Mouse (Mus musculus) layer of hippocampus, postnatal 36 days (tissue): ENCODE measurements around the gene Cd5. TPM values are rescaled to one million over a fixed set of nuclear protein-coding genes. Genes with fewer than 3 reads are reported as not detected.

Experiments used
- DNase-seq, 2 experiments: peaks; one replicate each; pipeline ENCODE4 v3.0.0; 2022
- total RNA-seq, 2 experiments: library from RNA; stranded (reverse); gene quantifications; 2 replicates each; pipeline ENCODE4 v1.2.3; 2021

Cd5 gene
- total RNA-seq, 2 experiments from 2014 or later, result not detected

DNA sequence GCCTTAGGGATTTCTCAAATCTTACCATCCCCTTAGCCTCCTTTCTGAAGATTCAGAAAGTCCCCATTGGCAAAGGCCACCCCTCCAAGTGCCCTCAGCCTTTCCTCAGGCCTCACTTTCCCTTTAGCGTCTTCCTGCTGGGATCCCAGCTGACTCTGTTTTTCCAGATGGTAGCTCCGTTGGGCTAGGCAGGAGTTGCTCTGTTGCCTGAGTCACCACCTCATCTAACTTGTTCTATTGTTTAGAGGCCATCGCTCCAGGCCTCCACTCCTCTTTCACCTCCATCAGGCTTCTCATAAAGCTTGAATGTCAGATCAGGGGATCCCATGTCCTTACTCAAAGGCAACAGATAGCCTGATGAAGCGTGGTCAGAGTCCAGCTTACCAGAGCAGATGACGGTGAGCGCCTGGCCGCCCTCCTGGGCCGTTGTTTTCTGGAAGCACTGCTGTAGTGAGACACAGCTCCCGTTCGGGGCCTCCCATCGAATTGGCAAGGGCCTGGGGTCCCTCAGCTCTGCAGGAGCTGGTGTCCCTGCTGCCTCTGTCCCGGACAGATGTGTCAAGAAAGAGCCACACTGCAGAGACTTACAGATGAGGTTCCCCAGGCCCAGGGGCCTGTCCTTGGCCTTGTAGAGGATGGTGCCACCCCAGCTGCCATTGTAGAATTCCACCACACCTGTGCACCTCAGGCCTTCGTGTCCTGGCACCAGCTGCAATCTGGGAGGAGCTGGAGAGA, 14.0 kb downstream of the Cd5 start:
- DNase-seq, result no peak

DNA sequence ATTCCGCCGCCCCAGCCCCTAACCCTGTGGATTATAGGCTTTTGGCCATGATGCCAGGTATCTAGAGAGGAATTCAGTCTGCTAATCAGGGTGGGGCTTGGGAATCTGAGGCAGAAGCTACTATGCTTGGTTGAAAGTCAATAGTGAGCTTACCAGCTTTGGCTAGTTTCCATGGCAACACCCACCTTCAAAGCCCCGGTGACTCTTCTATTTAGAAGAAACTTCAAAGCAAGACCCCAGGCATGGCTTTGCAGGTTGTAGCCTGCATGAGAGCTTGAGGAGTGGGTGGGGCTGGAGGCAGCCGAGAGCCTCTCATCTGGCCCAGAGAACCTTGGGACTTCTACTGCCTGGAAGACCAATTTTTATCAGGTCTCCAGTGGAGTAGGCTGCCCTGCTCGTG, 15.2 kb downstream of the Cd5 start:
- no peak for DNase-seq

- DNase-seq, result no peak
Measured at GRCm38 (mm10) chr19:10723084-10723483, 15.7 kb downstream of the Cd5 start.

DNA sequence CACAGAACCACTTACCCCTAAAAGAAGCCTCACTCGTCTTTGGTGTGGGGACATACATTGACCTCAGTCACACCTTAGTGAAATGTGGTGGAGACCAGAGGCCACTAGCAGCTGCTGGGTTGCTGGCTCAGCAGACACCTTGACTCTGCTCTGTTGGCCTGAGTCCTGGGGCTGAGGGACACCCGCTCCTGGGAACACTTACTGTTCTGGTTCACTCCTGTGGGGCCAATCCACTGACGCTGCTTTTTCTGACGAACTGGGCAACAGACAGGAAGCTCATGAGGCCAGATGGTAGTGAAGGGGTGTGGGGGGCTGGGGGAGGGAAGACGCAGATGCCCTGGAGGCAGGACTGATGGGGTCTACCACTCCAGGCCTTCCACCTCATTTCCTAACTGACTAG, 17.7 kb downstream of the Cd5 start:
- no peak for DNase-seq

DNA sequence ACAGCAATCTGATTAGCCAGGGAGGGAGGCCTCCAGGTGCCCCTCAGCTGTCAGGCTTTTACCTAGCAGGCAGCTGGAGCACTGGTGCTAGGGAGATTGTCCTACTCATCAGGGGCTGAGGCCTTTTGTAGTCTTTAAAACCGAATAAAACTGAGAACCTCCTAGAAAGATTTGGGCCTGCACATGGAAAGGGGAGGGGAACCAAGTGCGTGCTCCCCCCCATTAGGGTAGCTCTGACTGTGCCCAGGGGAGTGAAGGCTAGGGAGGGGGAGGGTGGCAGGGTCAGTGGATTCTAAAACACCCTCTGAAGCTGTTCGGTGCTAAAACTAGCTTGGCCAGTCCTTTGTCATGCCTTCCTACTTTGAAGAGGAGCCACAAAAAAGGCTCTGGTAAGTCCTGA, 18.3 kb downstream of the Cd5 start:
- no peak for DNase-seq

DNA sequence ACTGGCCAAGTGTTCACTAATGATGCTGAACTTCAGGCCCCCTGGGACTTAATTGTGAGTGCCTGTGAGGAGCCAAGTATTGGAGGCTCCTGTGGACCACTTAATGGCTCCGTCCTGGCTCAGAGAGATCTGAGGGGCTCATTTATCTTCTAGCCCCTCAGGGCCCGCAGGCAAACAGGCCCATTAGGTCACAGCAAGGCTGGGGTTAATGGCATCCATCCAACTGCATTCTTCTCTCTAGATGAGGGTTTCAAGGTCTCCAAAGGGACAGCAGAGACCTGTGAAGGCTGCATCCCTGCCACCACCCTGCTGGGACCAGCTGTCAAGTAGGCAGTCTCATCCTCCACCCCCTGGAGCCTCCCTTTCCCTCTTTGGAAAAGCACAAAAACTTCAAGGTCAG, 19.1 kb downstream of the Cd5 start:
- DNase-seq, result no peak

GRCm38 (mm10) chr19:10718251-10718775, 20.5 kb downstream of the Cd5 start:
- DNase-seq, result no peak

GRCm38 (mm10) chr19:10715476-10715875, 23.3 kb downstream of the Cd5 start:
- no peak for DNase-seq

GRCm38 (mm10) chr19:10714682-10715475, 23.9 kb downstream of the Cd5 start:
- peak; percentile 68 to 71 for DNase-seq

GRCm38 (mm10) chr19:10714168-10714567, 24.6 kb downstream of the Cd5 start:
- DNase-seq, result no peak

DNA sequence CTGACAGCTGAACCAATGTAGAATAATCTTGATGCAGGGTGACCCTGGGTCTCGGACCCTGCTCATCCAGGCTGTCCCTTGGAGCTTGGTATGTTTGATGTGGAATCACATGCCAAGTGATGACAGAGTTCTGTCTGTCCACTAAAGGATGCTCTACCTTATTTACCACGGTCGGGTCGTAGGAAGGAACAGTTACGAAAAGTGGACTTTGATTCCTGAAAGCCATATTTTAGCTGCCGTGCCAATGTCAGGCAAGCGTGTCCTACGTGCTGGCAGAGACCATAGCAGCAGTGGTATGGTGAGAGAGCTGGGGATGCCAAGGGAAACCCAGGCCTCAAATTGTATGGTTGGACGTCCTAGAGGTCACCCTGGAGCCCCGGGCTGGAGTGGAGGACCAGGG, 25.3 kb downstream of the Cd5 start:
- DNase-seq, result no peak

- DNase-seq, result no peak
Measured at GRCm38 (mm10) chr19:10712646-10713045, 26.2 kb downstream of the Cd5 start.

DNA sequence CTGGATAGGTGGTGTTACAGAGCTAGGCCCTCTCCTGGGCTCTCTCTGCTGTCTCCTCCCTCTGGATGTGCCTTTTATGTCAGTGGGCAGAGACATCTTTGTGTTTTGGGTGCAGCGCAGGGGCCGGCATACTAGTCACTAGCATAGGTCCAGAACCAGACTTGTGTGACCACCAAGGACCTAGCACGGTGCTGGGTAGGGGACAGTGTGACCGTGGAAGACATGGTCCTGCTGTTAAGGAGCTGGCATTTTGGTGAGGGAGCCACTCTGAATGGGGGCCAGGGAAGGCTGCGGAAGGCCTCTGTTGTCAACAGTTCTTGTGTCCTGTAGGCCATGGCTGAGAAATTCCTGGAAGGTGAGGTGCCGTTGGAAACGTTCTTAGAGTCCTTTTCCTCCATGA, 26.6 kb downstream of the Cd5 start:
- DNase-seq, result no peak

GRCm38 (mm10) chr19:10710751-10711150, 28.1 kb downstream of the Cd5 start:
- DNase-seq, result no peak

GRCm38 (mm10) chr19:10710088-10710511, 28.7 kb downstream of the Cd5 start:
- DNase-seq, result peak; percentile 71 to 72

DNA sequence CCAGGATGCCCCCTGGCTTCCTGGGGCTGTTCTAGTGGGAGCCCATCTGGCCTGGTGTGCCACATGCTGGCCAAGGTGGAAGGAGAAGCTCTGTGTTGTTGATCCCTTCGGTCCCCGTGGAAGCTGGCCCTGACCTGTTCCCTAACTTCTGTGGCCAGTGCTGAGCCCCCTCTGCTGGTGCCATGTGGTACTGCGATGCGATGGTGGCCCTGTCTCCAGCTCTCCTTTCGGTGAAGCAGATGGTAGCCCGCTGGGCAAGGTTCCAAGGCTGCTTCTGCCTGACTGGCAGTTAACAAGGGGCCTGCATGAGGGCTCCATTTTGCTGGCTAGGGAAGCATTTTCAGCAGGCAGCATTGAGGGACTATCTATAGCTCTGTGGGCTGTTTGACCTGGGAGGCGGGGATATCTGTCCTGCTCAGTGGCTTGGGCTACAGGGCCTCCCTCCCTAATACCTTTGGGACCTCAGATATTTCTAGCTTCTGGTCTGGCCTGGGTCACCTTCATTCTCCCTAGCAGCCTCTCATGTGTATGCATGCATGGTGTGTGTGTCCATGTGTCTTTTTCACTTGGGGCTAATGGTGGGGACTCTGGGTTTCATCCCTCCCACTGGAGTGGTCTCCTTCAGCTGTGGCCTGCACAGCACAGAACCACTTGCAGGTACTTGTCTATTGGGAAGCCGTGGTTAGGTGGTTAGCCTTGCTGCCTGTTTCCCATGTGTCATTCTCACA, 29.3 kb downstream of the Cd5 start:
- peak; percentile 98 for DNase-seq

GRCm38 (mm10) chr19:10708900-10709299, 29.9 kb downstream of the Cd5 start:
- no peak for DNase-seq

- DNase-seq, result no peak
Measured at GRCm38 (mm10) chr19:10707881-10708280, 30.9 kb downstream of the Cd5 start.

- no peak for DNase-seq
Measured at GRCm38 (mm10) chr19:10707087-10707875, 31.5 kb downstream of the Cd5 start.

DNA sequence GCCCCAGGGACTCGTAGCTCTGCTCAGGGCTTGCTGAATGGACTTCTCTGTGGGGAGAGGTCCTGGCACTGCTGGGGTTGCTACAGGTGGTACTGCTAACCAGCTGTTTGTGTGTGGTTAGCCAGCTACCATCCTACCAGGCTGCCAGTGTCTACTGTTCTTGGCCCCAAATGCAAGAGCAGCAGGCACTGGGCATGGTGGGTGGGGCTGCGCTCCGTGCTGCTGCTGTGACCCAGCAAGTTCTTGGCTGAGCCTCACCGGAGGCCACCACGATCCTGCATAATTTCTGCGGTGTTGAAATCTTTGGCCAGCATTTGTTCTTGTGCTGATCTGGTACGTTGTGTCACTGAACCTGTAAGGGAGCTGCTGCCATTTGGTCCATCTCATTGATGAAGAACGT, 35.3 kb downstream of the Cd5 start:
- DNase-seq, result no peak

DNA sequence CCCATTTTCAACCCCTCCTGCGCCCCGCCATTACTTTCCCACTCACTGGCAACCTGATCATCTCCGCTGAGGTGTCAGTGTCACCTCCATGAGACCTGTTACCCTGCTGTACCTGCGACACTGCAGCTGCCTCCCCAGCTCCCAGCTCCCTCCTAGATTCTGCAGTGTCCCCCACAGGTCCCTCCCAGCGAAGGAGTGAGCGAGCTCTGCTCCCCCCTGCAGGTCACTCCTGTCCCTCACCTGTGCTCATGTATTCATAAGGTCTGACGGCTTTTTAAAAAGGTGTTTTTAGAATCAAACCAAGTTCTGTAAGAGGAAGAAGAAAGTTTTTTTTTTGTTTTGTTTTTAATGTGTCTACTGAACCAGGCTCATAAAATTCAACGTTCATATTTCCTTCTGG, 36.7 kb downstream of the Cd5 start:
- DNase-seq, result no peak
